Mouse (Mus musculus) hindbrain, embryonic 12.5 days (tissue): Measurements from ENCODE around the gene Ncoa7. TPM values are rescaled to one million over a fixed set of nuclear protein-coding genes. Genes with fewer than 3 reads are reported as not detected.

Source experiments
- ATAC-seq: fragments of 200-750 bp; cut with Nextera tagmentation; 2 replicates; pipeline ENCODE4 v1.8.0; 2017; ENCODE audit warnings: moderate TSS enrichment; ENCODE audit not compliant: low FRiP score
- H3K27ac ChIP-seq: fragments of 300-500 bp; sonication (generic); 2 replicates; pipeline ENCODE4 v1.5.1; 2016; ENCODE audit warnings: mild to moderate bottlenecking
- H3K27me3 ChIP-seq: fragments of 300-500 bp; sonication (generic); 2 replicates; pipeline ENCODE4 v1.6.1; 2016; ENCODE audit warnings: mild to moderate bottlenecking
- H3K36me3 ChIP-seq: fragments of 300-500 bp; sonication (generic); 2 replicates; pipeline ENCODE4 v1.6.1; 2016; ENCODE audit warnings: mild to moderate bottlenecking
- H3K4me1 ChIP-seq: fragments of 300-500 bp; sonication (generic); 2 replicates; pipeline ENCODE4 v1.6.1; 2016
- H3K4me2 ChIP-seq: fragments of 300-500 bp; sonication (generic); replicated peaks from 2 replicates; pipeline ENCODE4 v1.6.1; 2016; ENCODE audit warnings: mild to moderate bottlenecking
- H3K4me3 ChIP-seq: fragments of 300-500 bp; sonication (generic); 2 replicates; pipeline ENCODE4 v1.5.1; 2016; ENCODE audit warnings: mild to moderate bottlenecking
- H3K9ac ChIP-seq: fragments of 300-500 bp; sonication (generic); 2 replicates; pipeline ENCODE4 v1.6.1; 2016; ENCODE audit warnings: mild to moderate bottlenecking, moderate library complexity
- H3K9me3 ChIP-seq: fragments of 300-500 bp; sonication (generic); replicated peaks from 2 replicates; pipeline ENCODE4 v1.6.1; 2016; ENCODE audit warnings: mild to moderate bottlenecking
- WGBS: fragments of 180-500 bp; shearing (Covaris S2); methylation state at CpG from one replicate; pipeline ENCODE4 v1.1.7; 2016; 5-methylcytosine and 5-hydroxymethylcytosine counted together
- polyA plus RNA-seq: library from polyadenylated mRNA; unstranded; fragments of >200 nt; fragmentation: Nextera tagmentation; extraction: Ambion mirVana; gene quantifications from 2 replicates; pipeline ENCODE4 v1.2.1, GENCODE M21; 2016

Gene Ncoa7
- polyA plus RNA-seq, 1 experiment from 2014 or later = 8.6 TPM

DNA sequence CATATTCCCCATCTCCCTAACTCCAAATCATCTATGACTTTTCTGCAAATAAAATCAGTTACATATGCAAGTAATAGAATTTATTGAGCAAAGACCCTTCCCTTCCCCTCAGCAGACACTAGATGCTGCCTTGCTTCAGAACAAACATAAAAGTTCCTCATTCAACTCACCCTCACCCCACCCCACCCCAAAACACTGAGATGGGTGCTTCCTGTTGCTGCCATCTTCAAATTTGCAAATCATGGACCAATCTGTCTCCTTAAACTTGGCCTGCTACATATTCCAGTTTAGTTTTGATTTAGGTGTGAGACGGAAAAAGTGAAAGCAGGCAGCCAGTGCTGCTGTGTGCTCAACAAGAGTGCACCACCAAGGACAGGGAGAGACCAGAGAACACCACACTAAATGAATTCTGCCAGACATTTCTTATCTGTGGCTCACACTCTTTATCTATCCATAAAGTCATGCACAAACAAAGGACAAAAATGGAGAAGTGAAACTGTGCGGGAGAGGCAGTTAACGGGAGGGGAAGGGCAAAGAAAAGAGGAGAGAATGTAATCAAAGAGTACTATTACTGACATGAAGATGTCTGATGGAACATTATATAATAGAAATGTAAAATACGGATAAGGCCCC is 48.2 kb downstream of the Ncoa7 start:
- Histone ChIP-seq H3K27ac (no peak overlapping the region), H3K9ac (no peak overlapping the region), H3K27me3 (no peaks in the 10 kb centered on the region), H3K4me2 (no peak overlapping the region), H3K4me1 (no peaks in the 10 kb centered on the region), H3K9me3 (no peaks in the 10 kb centered on the region), H3K36me3 (no peaks in the 10 kb centered on the region), H3K4me3 (no peak overlapping the region)
- no peak for ATAC-seq
- WGBS = 83% methylated on average over 4 of the region's 4 CpGs

DNA sequence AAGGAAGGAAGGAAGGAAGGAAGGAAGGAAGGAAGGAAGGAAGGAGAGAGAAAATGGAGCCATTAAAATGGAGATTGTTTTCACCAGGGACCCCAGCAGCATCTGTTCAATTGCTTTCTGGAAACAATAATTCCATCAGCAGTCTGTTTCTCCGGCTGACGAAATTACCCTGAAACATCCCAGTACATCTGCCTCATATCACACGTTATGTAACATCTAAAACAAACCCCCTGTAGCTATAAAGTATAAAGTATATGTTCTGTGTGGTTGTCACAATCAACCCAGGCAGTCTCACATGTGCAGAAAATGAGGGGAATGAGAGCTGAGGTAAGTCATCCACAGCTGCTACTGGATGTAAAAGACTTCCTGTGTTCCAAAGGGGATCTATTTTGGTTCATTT is 49.0 kb downstream of the Ncoa7 start:
- no peak for ATAC-seq
- Histone ChIP-seq H3K27me3 (no peaks in the 10 kb centered on the region), H3K9me3 (no peaks in the 10 kb centered on the region), H3K36me3 (no peaks in the 10 kb centered on the region), H3K4me1 (no peaks in the 10 kb centered on the region), H3K4me2 (no peak overlapping the region), H3K27ac (no peak overlapping the region), H3K4me3 (no peak overlapping the region), H3K9ac (no peak overlapping the region)
- WGBS = 71% methylated on average over 3 of the region's 3 CpGs

DNA sequence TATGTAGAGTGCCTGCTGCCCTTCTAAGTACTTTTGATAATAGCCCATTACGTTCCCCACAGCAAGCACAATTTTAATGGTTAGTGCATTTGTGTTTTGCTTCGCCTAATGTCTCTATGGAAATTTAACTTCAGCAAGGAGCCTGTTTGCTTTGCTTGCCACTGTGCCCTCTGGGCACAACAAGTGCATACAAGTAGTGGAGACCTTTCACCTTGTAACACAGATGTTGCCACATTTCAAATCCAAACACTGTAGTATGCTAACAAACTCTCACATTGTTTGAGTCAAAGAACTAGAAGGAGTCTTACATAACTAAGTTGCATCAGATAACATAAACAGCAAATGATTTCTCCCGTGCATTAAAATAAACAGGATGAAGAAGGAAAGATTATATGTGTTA is 50.6 kb downstream of the Ncoa7 start:
- WGBS = 83% methylated on average over 3 of the region's 3 CpGs
- H3K4me1 ChIP-seq = no peaks in the 10 kb centered on the region
- H3K9ac ChIP-seq = no peak overlapping the region
- H3K27ac ChIP-seq = no peak overlapping the region
- ATAC-seq = no peak
- no peaks in the 10 kb centered on the region for H3K36me3 ChIP-seq
- H3K9me3 ChIP-seq = no peaks in the 10 kb centered on the region
- H3K27me3 ChIP-seq = no peaks in the 10 kb centered on the region
- no peak overlapping the region for H3K4me3 ChIP-seq
- H3K4me2 ChIP-seq = no peak overlapping the region

DNA sequence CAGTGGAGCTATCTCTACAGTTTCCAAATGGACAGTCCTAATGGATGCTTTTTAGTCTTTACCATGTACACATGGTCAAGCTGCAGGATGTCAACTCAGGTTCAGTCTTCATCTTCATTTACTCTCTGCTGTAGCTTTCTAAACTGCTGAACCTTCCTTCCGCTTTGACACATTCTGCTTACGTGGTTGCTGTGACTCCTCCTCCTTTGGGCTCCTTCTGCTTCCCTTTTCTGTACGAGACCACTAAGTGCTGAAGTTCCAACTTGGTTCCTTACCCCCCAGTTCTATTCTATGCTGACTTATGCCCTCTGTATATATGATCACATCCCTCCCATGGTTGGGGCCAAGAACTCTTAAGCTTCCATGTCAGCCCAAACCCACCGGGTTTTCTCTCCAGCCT is 51.5 kb downstream of the Ncoa7 start:
- Histone ChIP-seq H3K27me3 (no peaks in the 10 kb centered on the region), H3K4me3 (no peak overlapping the region), H3K9ac (no peak overlapping the region), H3K36me3 (no peaks in the 10 kb centered on the region), H3K9me3 (no peaks in the 10 kb centered on the region), H3K4me2 (no peak overlapping the region), H3K27ac (no peak overlapping the region), H3K4me1 (no peaks in the 10 kb centered on the region)
- WGBS = 91% methylated on average over 4 of the region's 4 CpGs
- no peak for ATAC-seq

DNA sequence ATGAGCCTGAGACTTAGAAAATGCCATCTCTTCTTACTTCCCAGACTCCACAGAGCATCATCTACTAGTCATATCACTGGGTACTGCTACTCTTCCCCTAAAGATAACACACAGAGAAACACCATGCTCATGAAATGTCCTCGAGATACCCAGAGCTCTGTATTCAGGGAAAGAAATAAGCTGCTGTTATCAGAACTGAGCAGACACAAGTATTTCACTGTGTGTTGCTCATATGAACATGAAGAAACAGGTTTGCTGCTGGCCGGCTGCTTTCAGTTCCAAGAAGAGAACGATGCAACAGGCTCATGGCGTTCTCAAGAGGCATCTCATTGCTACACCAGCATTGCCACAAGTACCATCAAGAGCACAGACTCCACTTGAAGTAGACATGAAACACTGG is 53.3 kb downstream of the Ncoa7 start:
- H3K4me3 ChIP-seq = no peak overlapping the region
- WGBS = 92% methylated on average over 4 of the region's 4 CpGs
- ATAC-seq = no peak
- H3K9me3 ChIP-seq = no peaks in the 10 kb centered on the region
- H3K9ac ChIP-seq = no peak overlapping the region
- H3K27me3 ChIP-seq = no peaks in the 10 kb centered on the region
- no peak overlapping the region for H3K27ac ChIP-seq
- H3K36me3 ChIP-seq = no peaks in the 10 kb centered on the region
- no peaks in the 10 kb centered on the region for H3K4me1 ChIP-seq
- H3K4me2 ChIP-seq = no peak overlapping the region

DNA sequence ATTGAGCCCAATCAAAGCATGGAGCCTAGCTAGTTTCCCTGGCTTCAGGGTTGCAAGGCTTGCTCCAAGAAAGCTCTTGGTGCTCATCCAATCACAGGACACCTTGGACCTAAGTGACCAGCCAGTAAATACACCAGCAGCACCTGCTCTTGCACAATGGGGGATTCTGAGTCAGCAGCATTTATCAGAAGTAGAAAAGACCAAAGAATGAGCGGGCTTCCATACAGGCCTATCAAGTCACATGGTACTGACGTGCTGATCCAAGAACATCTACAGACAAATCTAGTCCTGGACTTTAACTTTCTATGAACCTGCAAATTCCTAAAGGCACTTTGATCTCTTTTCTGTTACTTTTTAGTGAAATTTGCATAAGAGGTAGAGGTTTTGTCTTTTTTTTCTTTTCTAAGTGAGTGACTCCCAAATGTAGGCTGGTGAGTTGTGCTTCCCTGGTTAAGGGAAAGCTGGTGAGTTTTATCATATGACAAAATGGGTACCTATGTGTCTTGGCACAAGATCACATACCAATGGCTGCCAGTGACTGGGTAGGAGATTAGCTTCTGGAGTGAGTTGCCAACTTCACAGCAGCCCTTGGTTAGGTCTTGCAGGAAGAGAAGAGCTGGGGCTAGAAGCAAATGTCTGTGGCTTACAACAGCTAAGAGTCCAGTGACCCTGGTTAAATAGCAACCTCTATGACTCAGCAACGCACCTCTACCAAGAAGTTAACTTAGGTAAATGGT is 57.7 kb downstream of the Ncoa7 start:
- WGBS = 90% methylated on average over 3 of the region's 3 CpGs
- Histone ChIP-seq H3K4me2 (no peak overlapping the region), H3K4me3 (no peak overlapping the region)

DNA sequence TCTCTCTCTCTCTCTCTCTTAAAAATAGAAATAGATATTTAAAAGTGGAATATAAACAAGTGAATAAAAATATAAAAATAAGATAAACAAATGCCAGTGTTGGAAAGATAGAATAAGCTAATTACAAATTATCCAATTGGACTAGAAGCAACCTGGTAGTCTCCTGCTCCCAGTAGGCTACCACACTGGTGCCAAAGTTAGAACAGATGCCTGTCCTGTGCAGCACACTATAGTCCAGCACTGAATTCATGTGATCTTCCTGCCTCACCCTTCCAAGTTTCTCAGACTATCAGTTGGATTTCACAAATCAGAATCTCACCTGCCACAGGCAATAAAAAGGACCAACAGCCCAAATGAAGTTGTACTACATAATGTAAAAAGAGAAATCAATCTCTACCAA is 59.9 kb downstream of the Ncoa7 start:
- H3K4me2 ChIP-seq = no peak overlapping the region
- no peaks in the 10 kb centered on the region for H3K9me3 ChIP-seq
- H3K36me3 ChIP-seq = no peaks in the 10 kb centered on the region
- H3K4me1 ChIP-seq = no peaks in the 10 kb centered on the region
- no peak overlapping the region for H3K9ac ChIP-seq
- H3K4me3 ChIP-seq = no peak overlapping the region
- no peaks in the 10 kb centered on the region for H3K27me3 ChIP-seq
- ATAC-seq = no peak
- H3K27ac ChIP-seq = no peak overlapping the region

More for the DNA sequence above, 57.7 kb downstream of the Ncoa7 start:
- no peak for ATAC-seq
- Histone ChIP-seq H3K36me3 (no peaks in the 10 kb centered on the region), H3K27me3 (no peaks in the 10 kb centered on the region), H3K9me3 (no peaks in the 10 kb centered on the region), H3K4me1 (no peaks in the 10 kb centered on the region), H3K27ac (no peak overlapping the region), H3K9ac (no peak overlapping the region)

DNA sequence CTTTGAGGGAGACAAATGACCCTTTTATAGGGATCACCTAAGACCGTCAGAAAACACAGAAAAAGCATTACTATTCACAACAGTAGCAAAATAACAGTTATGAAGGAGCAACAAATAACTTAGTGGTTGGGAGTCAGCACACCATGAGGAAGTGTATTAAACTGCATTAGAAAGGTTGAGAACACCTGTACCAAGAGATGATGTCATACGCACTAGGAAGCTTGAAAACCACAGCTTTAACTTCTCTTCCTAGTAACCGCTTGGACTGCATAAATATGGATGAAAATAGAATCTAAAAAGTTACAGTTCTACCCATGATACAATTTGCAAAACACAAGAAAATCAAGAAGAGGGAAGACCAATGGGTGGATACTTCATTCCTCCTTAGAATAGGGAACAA is 64.7 kb downstream of the Ncoa7 start:
- no peak overlapping the region for H3K4me2 ChIP-seq
- H3K4me1 ChIP-seq = no peaks in the 10 kb centered on the region
- no peak for ATAC-seq
- H3K27ac ChIP-seq = no peak overlapping the region
- H3K9me3 ChIP-seq = no peaks in the 10 kb centered on the region
- no peak overlapping the region for H3K4me3 ChIP-seq
- no peak overlapping the region for H3K9ac ChIP-seq
- WGBS = 91% methylated on average over 3 of the region's 3 CpGs
- H3K27me3 ChIP-seq = no peaks in the 10 kb centered on the region
- no peaks in the 10 kb centered on the region for H3K36me3 ChIP-seq

DNA sequence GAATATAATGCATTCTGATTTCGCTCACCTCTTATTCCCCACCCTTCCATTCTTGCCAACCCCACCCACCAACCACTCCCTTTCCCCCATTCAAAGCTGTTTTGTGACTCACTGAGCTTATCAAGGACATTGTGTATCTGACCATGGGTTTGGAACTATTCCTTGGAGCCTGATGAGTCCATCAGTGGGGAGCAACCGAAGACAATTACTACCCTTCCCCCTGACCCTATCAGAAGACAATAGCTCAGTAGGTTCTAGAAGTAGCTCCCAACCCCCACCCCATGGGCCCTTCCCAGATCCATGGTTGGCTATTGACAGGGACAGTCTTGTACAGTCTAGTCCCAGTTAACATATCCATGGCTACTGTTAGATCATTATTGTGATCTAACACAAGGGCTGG is 65.8 kb downstream of the Ncoa7 start:
- no peaks in the 10 kb centered on the region for H3K27me3 ChIP-seq
- H3K4me3 ChIP-seq = no peak overlapping the region
- H3K36me3 ChIP-seq = no peaks in the 10 kb centered on the region
- H3K4me1 ChIP-seq = no peaks in the 10 kb centered on the region
- ATAC-seq = no peak
- WGBS = 95% methylated on average over 2 of the region's 2 CpGs
- no peak overlapping the region for H3K27ac ChIP-seq
- no peak overlapping the region for H3K9ac ChIP-seq
- H3K4me2 ChIP-seq = no peak overlapping the region
- H3K9me3 ChIP-seq = no peaks in the 10 kb centered on the region

DNA sequence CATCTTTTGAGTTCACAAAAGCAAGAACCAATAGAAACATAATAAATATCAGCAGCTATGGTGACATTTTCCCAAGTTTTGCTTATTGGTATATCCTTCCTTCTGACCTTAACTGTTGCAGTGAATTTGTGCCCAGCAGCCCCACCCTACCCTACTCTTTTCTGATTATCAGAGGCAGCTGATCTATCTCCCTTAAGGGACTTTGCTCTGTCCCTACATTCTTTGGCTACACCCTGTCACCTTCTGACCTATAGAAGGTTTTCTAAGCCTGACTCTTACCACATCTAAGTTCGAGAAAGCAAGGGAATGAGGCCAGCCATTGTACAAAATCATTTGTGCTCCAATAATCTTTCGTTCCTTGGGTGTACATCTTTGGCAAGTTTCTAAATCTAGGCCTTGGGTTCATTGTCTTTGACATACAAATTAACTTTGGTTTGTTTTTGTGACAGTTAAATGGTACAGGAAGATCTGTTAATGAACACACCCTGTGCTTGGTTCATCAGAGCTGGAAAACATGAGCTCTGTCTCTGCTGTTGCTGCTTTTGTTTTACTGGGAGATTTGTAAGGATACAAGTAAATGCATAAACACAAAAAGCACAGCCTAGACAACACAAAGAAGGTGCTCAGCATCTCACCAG is 69.9 kb downstream of the Ncoa7 start:
- no peak overlapping the region for H3K27ac ChIP-seq
- no peak overlapping the region for H3K9ac ChIP-seq
- no peaks in the 10 kb centered on the region for H3K4me1 ChIP-seq
- H3K9me3 ChIP-seq = no peaks in the 10 kb centered on the region
- H3K4me3 ChIP-seq = no peak overlapping the region
- 66% methylated on average over 2 of the region's 2 CpGs for WGBS
- no peak overlapping the region for H3K4me2 ChIP-seq
- no peaks in the 10 kb centered on the region for H3K27me3 ChIP-seq
- no peaks in the 10 kb centered on the region for H3K36me3 ChIP-seq
- ATAC-seq = no peak

DNA sequence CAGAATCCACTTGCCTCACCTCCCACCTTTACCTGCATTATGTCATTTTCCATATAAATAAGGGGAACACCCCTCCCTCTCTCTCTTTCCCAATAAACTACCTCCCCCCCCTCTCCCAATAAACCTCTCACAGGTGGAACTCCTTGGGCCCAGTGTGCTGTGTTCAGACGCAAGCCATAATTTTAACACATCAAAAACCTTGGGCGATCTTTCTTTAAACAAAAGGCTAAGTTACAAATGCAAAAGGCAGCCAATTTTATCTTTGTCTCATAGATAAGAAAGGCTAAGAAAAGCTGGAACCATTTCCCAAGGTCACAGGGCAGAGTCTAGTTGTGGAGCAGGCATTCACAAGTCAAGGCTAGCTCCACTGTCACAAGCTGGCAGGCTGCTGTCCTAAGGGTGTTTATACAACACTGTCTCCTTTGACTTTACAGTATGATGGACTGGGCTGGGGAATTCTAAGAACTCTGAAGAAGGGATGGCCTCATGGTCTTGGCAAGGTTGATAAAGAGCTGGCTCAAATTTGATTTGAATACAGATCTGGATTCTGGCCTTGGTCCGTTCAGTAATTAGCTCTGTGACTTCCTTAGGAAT is 71.7 kb downstream of the Ncoa7 start:
- Histone ChIP-seq H3K4me3 (no peak overlapping the region), H3K9me3 (no peaks in the 10 kb centered on the region), H3K27me3 (no peaks in the 10 kb centered on the region), H3K4me2 (no peak overlapping the region), H3K4me1 (no peaks in the 10 kb centered on the region), H3K27ac (no peak overlapping the region), H3K36me3 (no peaks in the 10 kb centered on the region), H3K9ac (no peak overlapping the region)
- no peak for ATAC-seq
- WGBS = 89% methylated on average over 3 of the region's 3 CpGs

DNA sequence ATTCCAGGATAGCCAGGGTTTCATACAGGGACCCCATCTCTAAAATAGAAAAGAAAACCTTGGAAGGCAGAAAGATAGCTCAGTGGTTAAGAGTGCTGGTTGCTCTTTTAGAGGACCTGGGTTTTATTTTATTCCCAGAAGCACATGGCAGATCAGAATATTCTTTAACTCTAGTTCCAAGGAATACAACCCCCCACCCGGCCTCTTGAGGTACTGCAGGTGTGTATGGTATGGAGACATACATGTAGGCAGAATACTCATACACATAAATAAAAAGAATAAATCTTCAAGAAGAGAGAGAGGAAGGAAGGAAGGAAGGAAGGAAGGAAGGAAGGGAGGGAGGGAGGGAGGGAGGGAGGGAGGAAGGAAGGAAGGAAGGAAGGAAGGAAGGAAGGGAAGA is 72.3 kb downstream of the Ncoa7 start:
- Histone ChIP-seq H3K27me3 (no peaks in the 10 kb centered on the region), H3K9ac (no peak overlapping the region), H3K9me3 (no peaks in the 10 kb centered on the region), H3K4me1 (no peaks in the 10 kb centered on the region), H3K36me3 (no peaks in the 10 kb centered on the region), H3K4me3 (no peak overlapping the region), H3K27ac (no peak overlapping the region), H3K4me2 (no peak overlapping the region)
- ATAC-seq = no peak
- WGBS = 86% methylated on average over 1 of the region's 1 CpGs
